Mouse (Mus musculus): Measurements from ENCODE around the gene Hcrt. TPM values are rescaled to one million over a fixed set of nuclear protein-coding genes. Genes with fewer than 3 reads are reported as not detected.

Gene Hcrt
- not detected in 2 replicates for polyA plus RNA-seq (2014; fragmentation: Nextera tagmentation; extraction: Ambion mirVana)

DNA sequence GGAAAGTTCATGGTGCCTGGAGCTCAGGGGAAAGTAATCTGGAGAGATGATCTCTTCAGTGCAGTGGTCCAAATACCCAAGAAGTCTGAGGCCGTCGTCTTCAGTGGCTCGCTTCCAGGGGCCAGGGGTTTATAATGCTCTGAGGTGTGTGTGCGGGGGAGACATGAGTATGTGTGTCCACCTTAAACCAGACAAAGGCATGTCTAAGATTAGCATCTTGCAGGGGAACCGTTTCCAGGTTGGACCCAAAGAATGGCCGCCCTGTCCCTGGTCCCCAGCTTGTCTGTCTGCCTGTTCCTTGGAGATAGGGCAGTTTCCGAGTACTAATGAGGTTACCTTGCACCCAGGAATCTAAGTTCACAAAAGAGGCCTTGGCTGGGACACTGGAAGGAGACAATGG is at the start of gene Hcrt:
Gene Hcrt, minus strand, starts transcription at position 101 of the 400 bp plus-strand sequence.
- Histone ChIP-seq H3K9ac (ENCODE audit: low read length) (peak within 1 kb of the TSS; percentile 54), H3K4me3 (ENCODE audit: control insufficient read depth in 1 of 2, insufficient read depth in 1 of 2, low read depth in 1 of 2, low read length in 2 of 2) (peak within 1 kb of the TSS; percentile 48 to 57), H3K4me2 (ENCODE audit: low read length) (peak within 1 kb of the TSS; percentile 83), H3K36me3 (ENCODE audit: control insufficient read depth, insufficient read depth, low read length) (no peaks in the 10 kb centered on the region), H3K4me1 (ENCODE audit: control insufficient read depth in 2 of 2, insufficient read depth in 2 of 2, low read length in 2 of 2) (peaks cover 2 to 3% of the 10 kb centered on the region in 2 experiments; a peak in 2 of 4 replicates), H3K9me3 (ENCODE audit: control insufficient read depth, low read length) (no peaks in the 10 kb centered on the region), H3K27ac (replicated peaks in 1 of 2; ENCODE audit: control insufficient read depth in 1 of 2, insufficient read depth in 1 of 2, low read depth in 2 of 2, low read length in 2 of 2) (no peak within 1 kb of the TSS), H3K27me3 (ENCODE audit: control insufficient read depth, insufficient read depth, low read length) (peaks cover 33% of the 10 kb centered on the region)
- WGBS = 83% methylated on average over 7 of the region's 7 CpGs
- no peak for ATAC-seq (ENCODE audit: insufficient number of reproducible peaks, insufficient read depth, low FRiP score, low read depth)

DNA sequence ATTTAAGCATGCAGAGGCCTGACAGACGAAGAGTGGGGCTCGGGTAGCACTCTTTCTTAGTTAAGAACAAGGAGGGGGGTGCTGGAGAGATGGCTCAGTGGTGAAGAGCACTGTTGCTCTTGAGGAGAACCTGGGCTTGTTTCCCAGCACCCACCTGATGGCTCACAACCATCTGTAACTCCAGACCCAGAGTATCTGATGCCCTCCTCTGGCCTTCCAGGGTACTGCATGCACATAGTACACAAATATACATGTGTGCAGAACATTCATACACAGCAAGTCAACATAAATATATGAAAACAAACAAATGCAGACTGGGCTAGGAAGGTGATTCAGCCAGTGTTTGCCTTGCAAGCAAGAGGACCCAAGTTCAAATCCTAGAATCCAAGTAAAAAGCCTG is 48.4 kb upstream of the Hcrt start:
- H3K4me2 ChIP-seq (ENCODE audit: low read length) = no peak overlapping the region
- peaks cover 3% of the 10 kb centered on the region; the same call in 1 of the 2 replicates for H3K9me3 ChIP-seq (ENCODE audit: control insufficient read depth, low read length)
- no peaks in the 10 kb centered on the region for H3K27me3 ChIP-seq (ENCODE audit: control insufficient read depth, insufficient read depth, low read length)
- WGBS = 77% methylated on average over 2 of the region's 2 CpGs
- ATAC-seq (ENCODE audit: insufficient number of reproducible peaks, insufficient read depth, low FRiP score, low read depth) = no peak
- peak overlapping the region; percentile 71 to 81 for H3K27ac ChIP-seq (replicated peaks in 1 of 2; ENCODE audit: control insufficient read depth in 1 of 2, insufficient read depth in 1 of 2, low read depth in 2 of 2, low read length in 2 of 2)
- H3K9ac ChIP-seq (ENCODE audit: low read length) = no peak overlapping the region
- H3K4me1 ChIP-seq (ENCODE audit: control insufficient read depth in 2 of 2, insufficient read depth in 2 of 2, low read length in 2 of 2) = peaks cover 13 to 39% of the 10 kb centered on the region in 2 experiments
- no peak overlapping the region for H3K4me3 ChIP-seq (ENCODE audit: control insufficient read depth in 1 of 2, insufficient read depth in 1 of 2, low read depth in 1 of 2, low read length in 2 of 2)
- 0 out of 2 replicates have a peak, but pooled peaks cover 9% of the 10 kb centered on the region for H3K36me3 ChIP-seq (ENCODE audit: control insufficient read depth, insufficient read depth, low read length)

DNA sequence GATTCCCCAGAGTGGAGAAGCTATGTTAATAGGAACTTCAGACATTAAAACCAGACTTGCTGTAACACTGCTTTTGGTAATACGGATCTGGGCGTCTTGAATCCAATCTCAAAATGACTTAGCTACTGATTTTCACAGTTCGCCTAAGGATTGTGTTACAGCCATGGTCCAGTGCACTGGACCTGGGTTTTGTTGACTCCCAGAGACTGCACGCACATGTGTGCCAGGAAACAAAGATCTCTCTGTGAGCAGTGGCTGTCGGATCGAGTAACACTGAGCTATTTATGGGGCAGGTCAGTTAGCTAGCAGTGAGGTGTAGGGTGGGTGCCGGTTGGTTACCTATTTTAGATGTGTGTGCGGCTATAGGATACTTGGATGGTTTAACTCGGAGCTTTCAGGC is 47.8 kb upstream of the Hcrt start:
- no peak for ATAC-seq (ENCODE audit: insufficient number of reproducible peaks, insufficient read depth, low FRiP score, low read depth)
- no peak overlapping the region for H3K4me3 ChIP-seq (ENCODE audit: control insufficient read depth in 1 of 2, insufficient read depth in 1 of 2, low read depth in 1 of 2, low read length in 2 of 2)
- 38% methylated on average over 9 of the region's 9 CpGs for WGBS
- H3K9ac ChIP-seq (ENCODE audit: low read length) = 0 out of 2 replicates have a peak overlapping the region, but pooled peaks have one; percentile 25
- H3K4me1 ChIP-seq (ENCODE audit: control insufficient read depth in 2 of 2, insufficient read depth in 2 of 2, low read length in 2 of 2) = peaks cover 13 to 38% of the 10 kb centered on the region in 2 experiments
- 0 out of 2 replicates have a peak, but pooled peaks cover 9% of the 10 kb centered on the region for H3K36me3 ChIP-seq (ENCODE audit: control insufficient read depth, insufficient read depth, low read length)
- H3K27me3 ChIP-seq (ENCODE audit: control insufficient read depth, insufficient read depth, low read length) = no peaks in the 10 kb centered on the region
- peaks cover 3% of the 10 kb centered on the region; the same call in 1 of the 2 replicates for H3K9me3 ChIP-seq (ENCODE audit: control insufficient read depth, low read length)
- H3K4me2 ChIP-seq (ENCODE audit: low read length) = peak overlapping the region; percentile 14
- peak overlapping the region; percentile 71 to 81 for H3K27ac ChIP-seq (replicated peaks in 1 of 2; ENCODE audit: control insufficient read depth in 1 of 2, insufficient read depth in 1 of 2, low read depth in 2 of 2, low read length in 2 of 2)

DNA sequence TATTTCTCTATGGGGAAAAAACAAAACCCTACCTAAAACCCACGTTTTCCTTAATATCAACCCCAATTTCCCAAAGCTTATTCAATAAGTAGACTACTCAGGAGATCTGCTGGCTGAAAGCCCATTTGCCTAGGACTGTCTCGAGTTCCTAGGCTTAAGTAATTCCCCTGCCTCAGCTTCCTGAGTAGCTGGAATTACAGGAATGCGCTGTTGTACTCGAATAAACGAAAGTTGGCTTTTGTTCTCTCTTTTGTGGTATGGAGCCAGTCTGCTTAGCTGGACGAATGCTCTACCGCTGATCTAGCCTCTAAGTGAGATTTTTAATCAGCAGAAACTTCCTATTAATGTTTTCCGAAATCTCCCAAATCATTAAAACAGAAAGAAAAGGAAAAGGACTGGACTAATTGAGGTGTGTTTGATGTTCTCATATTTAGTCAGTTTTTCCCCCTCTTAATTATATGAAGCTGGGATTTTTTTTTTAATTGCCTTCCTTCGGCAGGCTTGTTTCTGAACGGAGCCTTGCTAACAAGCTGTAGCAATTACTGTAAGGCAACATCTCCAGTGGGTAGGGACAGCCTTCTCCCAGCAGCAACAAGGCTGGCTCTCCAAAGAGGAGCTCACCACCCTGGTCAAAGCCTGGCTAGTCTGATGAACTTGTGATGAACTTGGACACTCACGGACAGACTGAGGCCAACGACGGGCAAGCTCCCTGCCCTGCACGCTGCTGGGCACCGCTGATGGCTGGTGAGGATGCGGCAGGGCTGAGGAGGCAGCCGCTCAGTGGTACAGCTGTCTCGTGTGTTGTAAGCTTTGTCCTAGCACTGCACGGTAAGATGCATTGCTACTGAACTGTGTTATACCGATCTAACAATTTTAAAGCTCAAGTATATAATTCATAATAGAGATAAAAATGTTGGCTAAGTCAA is 43.9 kb upstream of the Hcrt start:
- ATAC-seq (ENCODE audit: insufficient number of reproducible peaks, insufficient read depth, low FRiP score, low read depth) = no peak
- Histone ChIP-seq H3K27me3 (ENCODE audit: control insufficient read depth, insufficient read depth, low read length) (no peaks in the 10 kb centered on the region), H3K4me2 (ENCODE audit: low read length) (no peak overlapping the region), H3K36me3 (ENCODE audit: control insufficient read depth, insufficient read depth, low read length) (peaks cover 43% of the 10 kb centered on the region), H3K9me3 (ENCODE audit: control insufficient read depth, low read length) (peaks cover 3% of the 10 kb centered on the region; the same call in 1 of the 2 replicates), H3K27ac (replicated peaks in 1 of 2; ENCODE audit: control insufficient read depth in 1 of 2, insufficient read depth in 1 of 2, low read depth in 2 of 2, low read length in 2 of 2) (peak overlapping the region in 1 of 2 experiments; percentile 4; a peak in 1 of 4 replicates), H3K4me1 (ENCODE audit: control insufficient read depth in 2 of 2, insufficient read depth in 2 of 2, low read length in 2 of 2) (peaks cover 13 to 26% of the 10 kb centered on the region in 2 experiments), H3K9ac (ENCODE audit: low read length) (no peak overlapping the region; the same call in 1 of the 2 replicates), H3K4me3 (ENCODE audit: control insufficient read depth in 1 of 2, insufficient read depth in 1 of 2, low read depth in 1 of 2, low read length in 2 of 2) (no peak overlapping the region)
- WGBS = 58% methylated on average over 20 of the region's 20 CpGs

DNA sequence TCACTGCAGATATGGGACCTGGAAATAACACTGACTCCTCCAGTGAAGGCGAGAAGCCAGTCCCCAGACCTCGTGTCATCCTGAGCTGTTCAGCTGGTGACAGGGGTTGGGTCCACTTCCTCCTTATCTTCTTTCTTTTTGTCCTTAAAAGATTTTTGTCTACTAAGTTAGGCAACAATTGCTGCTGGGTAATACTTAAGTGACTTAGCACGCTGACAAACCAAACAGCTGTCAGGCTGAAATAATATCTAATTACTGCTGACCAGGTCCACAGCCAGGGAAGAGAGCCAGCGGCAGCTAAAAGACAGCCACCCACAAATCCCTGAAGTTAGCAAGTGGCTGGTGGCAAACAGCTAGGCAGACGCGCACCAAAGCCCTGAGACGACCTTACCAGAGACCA is 42.8 kb upstream of the Hcrt start:
- no peak overlapping the region for H3K9ac ChIP-seq (ENCODE audit: low read length)
- H3K27me3 ChIP-seq (ENCODE audit: control insufficient read depth, insufficient read depth, low read length) = no peaks in the 10 kb centered on the region
- H3K4me2 ChIP-seq (ENCODE audit: low read length) = no peak overlapping the region
- ATAC-seq (ENCODE audit: insufficient number of reproducible peaks, insufficient read depth, low FRiP score, low read depth) = no peak
- peak overlapping the region; percentile 4 to 25; a peak in 1 of 4 replicates for H3K27ac ChIP-seq (replicated peaks in 1 of 2; ENCODE audit: control insufficient read depth in 1 of 2, insufficient read depth in 1 of 2, low read depth in 2 of 2, low read length in 2 of 2)
- peaks cover 54% of the 10 kb centered on the region for H3K36me3 ChIP-seq (ENCODE audit: control insufficient read depth, insufficient read depth, low read length)
- 22% methylated on average over 7 of the region's 7 CpGs for WGBS
- H3K4me1 ChIP-seq (ENCODE audit: control insufficient read depth in 2 of 2, insufficient read depth in 2 of 2, low read length in 2 of 2) = peaks cover 7 to 21% of the 10 kb centered on the region in 2 experiments
- no peaks in the 10 kb centered on the region for H3K9me3 ChIP-seq (ENCODE audit: control insufficient read depth, low read length)
- H3K4me3 ChIP-seq (ENCODE audit: control insufficient read depth in 1 of 2, insufficient read depth in 1 of 2, low read depth in 1 of 2, low read length in 2 of 2) = no peak overlapping the region

DNA sequence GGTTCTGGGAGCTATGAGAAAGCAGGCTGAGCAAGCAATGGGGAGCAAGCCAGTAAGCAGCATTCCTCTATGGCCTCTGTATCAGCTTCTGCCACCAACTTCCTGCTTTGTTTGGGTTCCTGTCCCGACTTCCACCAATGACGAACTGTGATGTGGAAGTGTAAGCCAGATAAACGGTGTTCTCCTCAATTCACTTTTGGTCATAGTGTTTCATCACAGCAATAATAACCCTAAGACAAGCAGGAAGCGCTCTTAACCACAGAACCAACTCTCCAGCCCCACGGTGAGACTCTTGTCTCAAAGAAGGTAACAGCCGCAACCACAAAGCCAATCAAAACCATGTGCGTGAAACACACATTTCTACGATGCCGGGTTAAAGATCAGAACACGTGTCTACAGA is 41.7 kb upstream of the Hcrt start:
- Histone ChIP-seq H3K27me3 (ENCODE audit: control insufficient read depth, insufficient read depth, low read length) (no peaks in the 10 kb centered on the region), H3K4me1 (ENCODE audit: control insufficient read depth in 2 of 2, insufficient read depth in 2 of 2, low read length in 2 of 2) (peaks cover 6 to 15% of the 10 kb centered on the region in 2 experiments; a peak in 2 of 4 replicates), H3K4me3 (ENCODE audit: control insufficient read depth in 1 of 2, insufficient read depth in 1 of 2, low read depth in 1 of 2, low read length in 2 of 2) (no peak overlapping the region), H3K27ac (replicated peaks in 1 of 2; ENCODE audit: control insufficient read depth in 1 of 2, insufficient read depth in 1 of 2, low read depth in 2 of 2, low read length in 2 of 2) (no peak overlapping the region), H3K4me2 (ENCODE audit: low read length) (no peak overlapping the region), H3K9me3 (ENCODE audit: control insufficient read depth, low read length) (no peaks in the 10 kb centered on the region), H3K36me3 (ENCODE audit: control insufficient read depth, insufficient read depth, low read length) (peaks cover 64% of the 10 kb centered on the region), H3K9ac (ENCODE audit: low read length) (no peak overlapping the region)
- WGBS = 95% methylated on average over 10 of the region's 10 CpGs
- ATAC-seq (ENCODE audit: insufficient number of reproducible peaks, insufficient read depth, low FRiP score, low read depth) = no peak

DNA sequence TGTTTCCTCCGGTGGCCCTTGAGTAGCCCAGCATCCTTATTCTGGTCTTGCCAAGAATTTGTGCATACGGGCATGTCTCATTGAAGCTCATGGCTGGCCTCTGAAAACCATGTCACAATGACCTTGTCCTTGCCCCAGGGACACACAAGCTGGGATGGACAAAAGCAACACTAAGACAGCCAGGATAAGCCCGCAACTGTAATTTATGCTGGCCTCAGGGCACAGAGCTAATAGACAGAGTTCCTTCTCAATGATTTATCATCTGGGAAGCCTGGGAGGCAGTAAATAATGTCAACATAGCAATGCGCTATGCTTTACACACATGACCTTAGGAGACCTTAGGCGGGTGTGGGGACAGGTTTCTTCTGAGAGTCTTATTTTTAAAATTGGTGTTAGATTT is 36.7 kb upstream of the Hcrt start:
- Histone ChIP-seq H3K4me1 (ENCODE audit: control insufficient read depth in 2 of 2, insufficient read depth in 2 of 2, low read length in 2 of 2) (no peaks in the 10 kb centered on the region), H3K36me3 (ENCODE audit: control insufficient read depth, insufficient read depth, low read length) (peaks cover 86% of the 10 kb centered on the region), H3K9me3 (ENCODE audit: control insufficient read depth, low read length) (no peaks in the 10 kb centered on the region), H3K9ac (ENCODE audit: low read length) (no peak overlapping the region), H3K4me3 (ENCODE audit: control insufficient read depth in 1 of 2, insufficient read depth in 1 of 2, low read depth in 1 of 2, low read length in 2 of 2) (no peak overlapping the region), H3K4me2 (ENCODE audit: low read length) (no peak overlapping the region), H3K27ac (replicated peaks in 1 of 2; ENCODE audit: control insufficient read depth in 1 of 2, insufficient read depth in 1 of 2, low read depth in 2 of 2, low read length in 2 of 2) (no peak overlapping the region), H3K27me3 (ENCODE audit: control insufficient read depth, insufficient read depth, low read length) (no peaks in the 10 kb centered on the region)
- WGBS = 79% methylated on average over 5 of the region's 5 CpGs
- no peak for ATAC-seq (ENCODE audit: insufficient number of reproducible peaks, insufficient read depth, low FRiP score, low read depth)

All from heart, embryonic 14.5 days (tissue).